Mouse (Mus musculus) forebrain, embryonic 12.5 days (tissue): Measurements from ENCODE around the gene Fbxl16. TPM values are rescaled to one million over a fixed set of nuclear protein-coding genes. Genes with fewer than 3 reads are reported as not detected.

ENCODE experiments used
- ATAC-seq: fragments of 200-750 bp; cut with Nextera tagmentation; 2 replicates; pipeline ENCODE4 v1.8.0; 2017; ENCODE audit warnings: moderate TSS enrichment; ENCODE audit not compliant: low FRiP score
- H3K27ac ChIP-seq: fragments of 300-500 bp; sonication (generic); 2 replicates; pipeline ENCODE4 v1.5.1; 2016; ENCODE audit warnings: mild to moderate bottlenecking
- H3K27me3 ChIP-seq: fragments of 300-500 bp; sonication (generic); 2 replicates; pipeline ENCODE4 v1.6.1; 2016; ENCODE audit warnings: mild to moderate bottlenecking
- H3K36me3 ChIP-seq: fragments of 300-500 bp; sonication (generic); replicated peaks from 2 replicates; pipeline ENCODE4 v1.6.1; 2016; ENCODE audit warnings: mild to moderate bottlenecking
- H3K4me1 ChIP-seq: fragments of 300-500 bp; sonication (generic); 2 replicates; pipeline ENCODE4 v1.6.1; 2016
- H3K4me2 ChIP-seq: fragments of 300-500 bp; sonication (generic); 2 replicates; pipeline ENCODE4 v1.6.1; 2016; ENCODE audit warnings: mild to moderate bottlenecking, moderate library complexity
- H3K4me3 ChIP-seq: fragments of 300-500 bp; sonication (generic); replicated peaks from 2 replicates; pipeline ENCODE4 v1.5.1; 2016; ENCODE audit warnings: mild to moderate bottlenecking
- H3K9ac ChIP-seq: fragments of 300-500 bp; sonication (generic); 2 replicates; pipeline ENCODE4 v1.6.1; 2016; ENCODE audit warnings: mild to moderate bottlenecking
- H3K9me3 ChIP-seq: fragments of 300-500 bp; sonication (generic); 2 replicates; pipeline ENCODE4 v1.6.1; 2016
- WGBS: fragments of 180-500 bp; shearing (Covaris S2); methylation state at CpG from one replicate; pipeline ENCODE4 v1.1.7; 2016; 5-methylcytosine and 5-hydroxymethylcytosine counted together
- polyA plus RNA-seq: library from polyadenylated mRNA; unstranded; fragments of >200 nt; fragmentation: Nextera tagmentation; extraction: Ambion mirVana; gene quantifications from 2 replicates; pipeline ENCODE4 v1.2.1, GENCODE M21; 2016

The Fbxl16 gene
- polyA plus RNA-seq, 1 experiment from 2014 or later: 21.0 TPM

DNA sequence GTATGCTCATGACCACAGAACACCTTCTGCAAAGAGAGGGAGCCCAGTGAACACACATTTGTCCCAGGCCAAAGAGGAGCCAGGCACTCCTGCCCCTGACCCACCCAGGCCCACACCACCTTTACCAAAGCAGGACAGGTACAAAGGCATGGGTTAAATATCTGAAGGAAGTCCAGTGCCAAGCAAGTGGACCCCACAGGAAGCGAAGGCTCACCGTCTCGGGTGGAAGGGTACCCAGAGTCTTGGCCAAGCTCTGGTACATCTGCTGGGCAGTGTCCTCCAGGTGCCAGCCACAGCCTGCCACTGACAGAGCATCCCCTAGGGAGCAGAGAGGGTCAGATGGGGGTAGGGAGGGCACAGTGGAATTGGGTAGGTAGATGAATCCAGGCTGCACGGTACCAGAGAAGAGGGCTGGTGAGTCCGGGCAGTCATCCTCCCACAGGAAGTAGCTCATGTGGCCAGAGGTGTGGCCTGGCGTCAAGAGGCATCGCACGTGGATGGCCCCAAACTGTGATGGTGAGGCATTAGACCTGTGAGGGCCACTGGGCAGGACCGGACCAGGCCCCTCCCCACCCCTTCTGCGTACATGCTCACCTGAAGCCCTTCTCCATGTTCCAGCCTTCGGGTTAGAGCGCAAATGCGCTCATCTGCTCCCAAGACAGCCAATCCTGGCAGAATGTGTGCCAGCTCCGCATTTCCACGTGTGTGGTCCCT, 24.9 kb upstream of the Fbxl16 start:
- peaks cover 24% of the 10 kb centered on the region for H3K4me1 ChIP-seq
- H3K27ac ChIP-seq: 0 out of 2 replicates have a peak overlapping the region, but pooled peaks have one; percentile 25
- no peak for ATAC-seq
- H3K4me2 ChIP-seq: peak overlapping the region; percentile 88
- H3K27me3 ChIP-seq: no peaks in the 10 kb centered on the region
- no peaks in the 10 kb centered on the region for H3K9me3 ChIP-seq
- H3K4me3 ChIP-seq: peak overlapping the region; percentile 65
- peaks cover 53% of the 10 kb centered on the region for H3K36me3 ChIP-seq
- H3K9ac ChIP-seq: peak overlapping the region; percentile 73
- 81% methylated on average over 15 of the region's 15 CpGs for WGBS

DNA sequence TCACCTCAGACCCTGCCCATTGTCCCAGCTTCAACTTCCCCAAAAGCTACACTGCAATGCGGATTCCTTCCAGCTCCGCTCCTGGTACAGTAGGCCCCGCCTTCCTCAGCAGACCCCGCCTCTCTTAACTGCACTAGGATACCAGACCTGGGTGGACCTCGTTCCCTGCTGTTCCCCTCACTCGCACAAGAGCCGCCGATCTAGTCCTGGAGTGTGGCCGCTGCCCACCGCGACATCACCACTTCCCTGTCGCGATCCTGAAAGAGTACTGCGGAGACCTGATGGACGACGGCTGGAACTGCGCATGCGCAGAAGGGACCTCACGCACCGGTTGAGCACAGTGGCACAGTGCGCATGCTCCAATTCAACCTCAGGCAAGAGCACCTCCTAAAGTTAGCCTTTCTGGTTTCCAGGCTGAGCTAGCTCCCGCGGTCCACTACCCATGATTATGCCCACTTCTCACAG, 23.6 kb upstream of the Fbxl16 start, which contains the start of gene Haghl:
Haghl (minus strand) TSS at position 393 of the 465 bp plus-strand sequence.
- Histone ChIP-seq H3K4me2 (peak within 1 kb of the TSS; percentile 88), H3K27ac (peak within 1 kb of the TSS; percentile 91), H3K9me3 (no peaks in the 10 kb centered on the region), H3K9ac (peak within 1 kb of the TSS; percentile 73), H3K4me3 (peak within 1 kb of the TSS; percentile 65), H3K4me1 (peaks cover 24% of the 10 kb centered on the region), H3K27me3 (no peaks in the 10 kb centered on the region), H3K36me3 (peaks cover 62% of the 10 kb centered on the region)
- peak; percentile 88 for ATAC-seq
- WGBS: under 1% methylated on average over 23 of the region's 23 CpGs

DNA sequence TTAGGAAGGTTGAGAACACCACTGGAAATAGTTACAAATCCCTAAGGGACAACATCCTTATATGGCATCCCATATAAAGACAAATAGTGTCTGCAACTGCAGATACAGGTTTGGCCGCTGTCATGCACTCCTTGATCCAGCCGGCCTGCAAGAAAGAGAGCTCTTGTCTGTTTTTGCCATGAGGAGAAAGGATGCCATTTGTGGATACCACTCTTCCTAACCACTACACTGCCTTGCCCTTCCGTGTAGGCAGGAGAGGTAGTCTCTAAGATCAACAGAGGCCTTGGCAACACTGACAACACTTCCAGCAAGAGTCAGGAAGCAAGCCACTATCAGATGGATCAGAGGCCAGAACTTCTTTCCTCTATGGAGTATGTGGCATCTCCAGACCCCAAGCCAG, 22.6 kb upstream of the Fbxl16 start, which contains the start of gene Ccdc78:
Ccdc78 (plus strand) TSS at position 301 of the 400 bp plus-strand sequence.
- no peaks in the 10 kb centered on the region for H3K9me3 ChIP-seq
- peak within 1 kb of the TSS; percentile 88 for H3K4me2 ChIP-seq
- H3K4me3 ChIP-seq: peak within 1 kb of the TSS; percentile 65
- no peaks in the 10 kb centered on the region for H3K27me3 ChIP-seq
- 91% methylated on average over 3 of the region's 3 CpGs for WGBS
- peaks cover 33% of the 10 kb centered on the region for H3K4me1 ChIP-seq
- peak within 1 kb of the TSS; percentile 91 for H3K27ac ChIP-seq
- ATAC-seq: no peak
- peak within 1 kb of the TSS; percentile 73 for H3K9ac ChIP-seq
- H3K36me3 ChIP-seq: peaks cover 56% of the 10 kb centered on the region

- Histone ChIP-seq H3K27me3 (no peaks in the 10 kb centered on the region), H3K36me3 (peaks cover 49% of the 10 kb centered on the region), H3K9me3 (no peaks in the 10 kb centered on the region), H3K4me2 (no peak overlapping the region), H3K4me1 (peaks cover 38% of the 10 kb centered on the region), H3K27ac (no peak overlapping the region), H3K4me3 (no peak overlapping the region), H3K9ac (no peak overlapping the region)
- 92% methylated on average over 9 of the region's 9 CpGs for WGBS
- ATAC-seq: no peak
Measured at GRCm38 (mm10) chr17:25786781-25787504, 21.9 kb upstream of the Fbxl16 start.

DNA sequence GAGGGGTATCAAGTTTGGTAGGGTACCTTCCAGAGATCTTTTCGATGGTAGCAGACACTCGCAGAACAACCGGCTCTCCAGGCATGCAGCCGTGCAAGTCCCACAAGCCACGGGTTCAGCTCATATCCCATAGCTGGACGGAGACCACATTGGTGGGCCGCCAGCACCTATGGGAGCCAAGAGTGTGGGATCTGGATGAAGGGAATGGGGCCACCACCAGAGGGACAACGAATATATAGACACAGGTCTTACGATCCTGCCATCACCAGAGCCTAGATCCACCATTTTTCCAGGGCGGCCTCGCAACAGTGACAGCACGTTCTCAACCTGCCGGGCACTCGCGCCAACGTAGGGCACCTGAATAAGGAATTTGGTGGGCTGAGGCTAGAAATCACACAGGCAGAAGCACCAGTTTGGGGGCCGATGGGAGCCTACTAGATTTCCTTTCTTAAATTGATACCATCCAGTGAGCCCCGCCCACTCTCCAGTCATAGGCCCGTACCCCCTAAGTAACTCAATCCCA, 17.5 kb upstream of the Fbxl16 start:
- peak overlapping the region; percentile 65 for H3K4me3 ChIP-seq
- ATAC-seq: no peak
- H3K9ac ChIP-seq: peak overlapping the region; percentile 81
- H3K4me2 ChIP-seq: peak overlapping the region; percentile 88
- H3K36me3 ChIP-seq: peaks cover 24% of the 10 kb centered on the region
- peaks cover 54% of the 10 kb centered on the region for H3K4me1 ChIP-seq
- peak overlapping the region; percentile 97 for H3K27ac ChIP-seq
- no peaks in the 10 kb centered on the region for H3K27me3 ChIP-seq
- no peaks in the 10 kb centered on the region for H3K9me3 ChIP-seq
- 28% methylated on average over 19 of the region's 19 CpGs for WGBS

DNA sequence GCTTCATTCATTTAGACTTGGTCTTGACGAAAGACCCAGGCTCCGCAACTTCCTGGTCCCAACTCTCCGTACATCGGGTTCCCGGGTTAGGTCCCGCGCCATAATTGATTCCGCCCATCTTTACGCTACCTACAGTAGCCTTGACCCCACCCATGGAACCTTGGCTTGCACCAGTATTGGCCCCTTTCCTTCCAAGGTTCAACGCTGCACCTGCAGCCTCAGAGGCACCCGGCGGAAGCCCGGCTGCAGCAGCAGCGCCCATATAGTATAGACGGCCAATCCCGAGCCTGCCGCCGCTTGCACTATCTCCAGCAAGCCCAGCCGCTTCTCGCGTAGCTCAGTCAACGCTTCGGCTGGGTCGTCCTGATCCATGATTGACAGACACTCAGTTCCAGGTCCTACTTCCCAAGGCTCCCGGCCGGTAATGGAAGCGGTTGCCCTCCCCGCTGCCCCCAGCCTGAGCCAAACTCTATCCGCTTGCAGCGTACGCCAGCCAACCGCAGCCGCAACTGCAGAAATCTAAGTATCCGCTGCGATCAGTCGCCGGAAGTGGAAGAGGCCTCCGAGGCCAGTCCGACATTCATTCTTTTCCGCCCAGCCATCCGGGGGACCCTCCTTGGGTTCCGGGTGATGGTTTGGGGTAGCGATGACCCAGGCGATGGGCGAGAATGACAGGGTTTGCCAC, 16.9 kb upstream of the Fbxl16 start:
- Histone ChIP-seq H3K36me3 (peaks cover 24% of the 10 kb centered on the region), H3K9me3 (no peaks in the 10 kb centered on the region), H3K4me2 (peak overlapping the region; percentile 88), H3K4me1 (peaks cover 59% of the 10 kb centered on the region), H3K9ac (peak overlapping the region; percentile 81), H3K27me3 (no peaks in the 10 kb centered on the region), H3K4me3 (peak overlapping the region; percentile 65), H3K27ac (peak overlapping the region; percentile 97)
- under 1% methylated on average over 45 of the region's 45 CpGs for WGBS
- peak; percentile 57 for ATAC-seq

- ATAC-seq: peak; percentile 42; the same call in 1 of the 2 replicates
- Histone ChIP-seq H3K9me3 (no peaks in the 10 kb centered on the region), H3K27me3 (no peaks in the 10 kb centered on the region), H3K4me1 (peaks cover 65% of the 10 kb centered on the region), H3K9ac (peak within 1 kb of the TSS; percentile 81), H3K4me3 (peak within 1 kb of the TSS; percentile 65), H3K4me2 (peak within 1 kb of the TSS; percentile 93), H3K27ac (peak within 1 kb of the TSS; percentile 97), H3K36me3 (peaks cover 19% of the 10 kb centered on the region)
- 2% methylated on average over 14 of the region's 14 CpGs for WGBS
Measured at GRCm38 (mm10) chr17:25792615-25793014, 16.3 kb upstream of the Fbxl16 start, which contains the start of gene Fam173a. Gene Fam173a, minus strand, starts transcription at chr17:25792901.

GRCm38 (mm10) chr17:25794197-25794596, 14.7 kb upstream of the Fbxl16 start:
- Histone ChIP-seq H3K4me2 (peak overlapping the region; percentile 93), H3K36me3 (peaks cover 7% of the 10 kb centered on the region), H3K27me3 (no peaks in the 10 kb centered on the region), H3K4me1 (peaks cover 65% of the 10 kb centered on the region), H3K9ac (peak overlapping the region; percentile 80), H3K27ac (peak overlapping the region; percentile 97), H3K4me3 (0 out of 2 replicates have a peak overlapping the region, but pooled peaks have one; percentile 82), H3K9me3 (no peaks in the 10 kb centered on the region)
- 10% methylated on average over 13 of the region's 13 CpGs for WGBS
- 0 out of 2 replicates have a peak, but pooled peaks have one; percentile 24 for ATAC-seq

DNA sequence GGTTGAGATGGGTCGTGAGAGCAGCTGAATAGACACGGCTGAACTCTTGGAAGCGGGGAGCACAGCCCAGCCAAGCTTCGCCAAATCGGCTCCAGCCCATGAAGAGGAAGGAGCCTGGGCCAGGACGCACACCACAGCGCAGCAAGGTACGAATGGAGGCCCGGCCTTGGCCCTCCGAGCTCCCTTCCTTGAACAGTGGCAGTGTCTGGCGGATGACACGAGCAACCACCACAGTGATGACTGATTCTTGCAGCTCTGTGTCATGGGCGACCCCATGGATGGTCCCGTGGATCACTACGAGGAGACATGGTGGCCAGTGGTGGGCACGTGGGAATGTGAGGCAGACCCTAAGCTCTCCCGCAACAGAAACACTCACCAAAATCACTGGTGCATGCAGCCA, 13.9 kb upstream of the Fbxl16 start:
- WGBS: 47% methylated on average over 17 of the region's 17 CpGs
- Histone ChIP-seq H3K27ac (peak overlapping the region; percentile 97), H3K4me1 (peaks cover 65% of the 10 kb centered on the region), H3K9ac (peak overlapping the region; percentile 80), H3K4me3 (peak overlapping the region; percentile 82), H3K27me3 (no peaks in the 10 kb centered on the region), H3K4me2 (peak overlapping the region; percentile 93), H3K9me3 (no peaks in the 10 kb centered on the region), H3K36me3 (no peaks in the 10 kb centered on the region; the same call in 1 of the 2 replicates)
- no peak for ATAC-seq

GRCm38 (mm10) chr17:25795609-25796092, 13.2 kb upstream of the Fbxl16 start, which contains the start of gene AC134908.4:
Gene AC134908.4, minus strand, starts transcription at chr17:25795659.
- peak within 1 kb of the TSS; percentile 93 for H3K4me2 ChIP-seq
- H3K4me3 ChIP-seq: peak within 1 kb of the TSS; percentile 82
- H3K9ac ChIP-seq: peak within 1 kb of the TSS; percentile 80
- peak within 1 kb of the TSS; percentile 97 for H3K27ac ChIP-seq
- 3% methylated on average over 6 of the region's 6 CpGs for WGBS
- peaks cover 63% of the 10 kb centered on the region for H3K4me1 ChIP-seq
- ATAC-seq: no peak
- H3K9me3 ChIP-seq: no peaks in the 10 kb centered on the region
- H3K27me3 ChIP-seq: no peaks in the 10 kb centered on the region
- H3K36me3 ChIP-seq: no peaks in the 10 kb centered on the region; the same call in 1 of the 2 replicates

GRCm38 (mm10) chr17:25796211-25796771, 12.6 kb upstream of the Fbxl16 start:
- no peaks in the 10 kb centered on the region for H3K27me3 ChIP-seq
- WGBS: under 1% methylated on average over 37 of the region's 37 CpGs
- peak overlapping the region; percentile 97 for H3K27ac ChIP-seq
- no peaks in the 10 kb centered on the region for H3K36me3 ChIP-seq
- ATAC-seq: no peak
- peaks cover 56% of the 10 kb centered on the region for H3K4me1 ChIP-seq
- peak overlapping the region; percentile 80 for H3K9ac ChIP-seq
- no peaks in the 10 kb centered on the region for H3K9me3 ChIP-seq
- peak overlapping the region; percentile 93 for H3K4me2 ChIP-seq
- peak overlapping the region; percentile 82 for H3K4me3 ChIP-seq
